Mouse (Mus musculus) neural tube, embryonic 15.5 days (tissue): Measurements from ENCODE around the gene Lsr. TPM values are rescaled to one million over a fixed set of nuclear protein-coding genes. Genes with fewer than 3 reads are reported as not detected.

Experiments
- ATAC-seq: fragments of 200-750 bp; cut with Nextera tagmentation; 2 replicates; pipeline ENCODE4 v1.8.0; 2017; ENCODE audit warnings: mild to moderate bottlenecking, moderate TSS enrichment, moderate library complexity; ENCODE audit not compliant: low FRiP score
- H3K27ac ChIP-seq: fragments of 300-500 bp; sonication (generic); replicated peaks from 2 replicates; pipeline ENCODE4 v1.5.1; 2015; ENCODE audit warnings: mild to moderate bottlenecking, inconsistent platforms
- H3K27me3 ChIP-seq: fragments of 300-500 bp; sonication (generic); replicated peaks from 2 replicates; pipeline ENCODE4 v1.6.1; 2015; ENCODE audit warnings: inconsistent platforms
- H3K36me3 ChIP-seq: fragments of 300-500 bp; sonication (generic); 2 replicates; pipeline ENCODE4 v1.6.1; 2015; ENCODE audit warnings: inconsistent platforms
- H3K4me1 ChIP-seq: fragments of 300-500 bp; sonication (generic); 2 replicates; pipeline ENCODE4 v1.6.1; 2015; ENCODE audit warnings: inconsistent platforms
- H3K4me2 ChIP-seq: fragments of 300-500 bp; sonication (generic); 2 replicates; pipeline ENCODE4 v1.6.1; 2015; ENCODE audit warnings: inconsistent platforms, mild to moderate bottlenecking, moderate library complexity
- H3K4me3 ChIP-seq: fragments of 300-500 bp; sonication (generic); replicated peaks from 2 replicates; pipeline ENCODE4 v1.5.1; 2015; ENCODE audit warnings: mild to moderate bottlenecking, inconsistent platforms
- H3K9ac ChIP-seq: fragments of 300-500 bp; sonication (generic); replicated peaks from 2 replicates; pipeline ENCODE4 v1.6.1; 2015; ENCODE audit warnings: mild to moderate bottlenecking, inconsistent platforms
- H3K9me3 ChIP-seq: fragments of 300-500 bp; sonication (generic); replicated peaks from 2 replicates; pipeline ENCODE4 v1.6.1; 2016; ENCODE audit warnings: inconsistent platforms
- WGBS: fragments of 180-500 bp; shearing (Covaris S2); methylation state at CpG from one replicate; pipeline ENCODE4 v1.1.7; 2015; ENCODE audit warnings: mixed read lengths; 5-methylcytosine and 5-hydroxymethylcytosine counted together
- polyA plus RNA-seq: library from polyadenylated mRNA; unstranded; fragments of >200 nt; fragmentation: Nextera tagmentation; extraction: Ambion mirVana; gene quantifications from 2 replicates; pipeline ENCODE4 v1.2.1, GENCODE M21; 2015

Gene Lsr
- polyA plus RNA-seq: 19.2 and 37.4 TPM in 2 replicates

GRCm38 (mm10) chr7:30973251-30973500 lies at the start of gene Lsr:
Gene Lsr, minus strand, starts transcription at chr7:30973464.
- peak; percentile 2; the same call in 1 of the 2 replicates for ATAC-seq
- under 1% methylated on average over 19 of the region's 19 CpGs for WGBS
- H3K27me3 ChIP-seq: peaks cover 27% of the 10 kb centered on the region
- no peaks in the 10 kb centered on the region for H3K9me3 ChIP-seq
- peak within 1 kb of the TSS; percentile 59 for H3K4me2 ChIP-seq
- peak within 1 kb of the TSS; percentile 29 for H3K9ac ChIP-seq
- H3K4me3 ChIP-seq: peak within 1 kb of the TSS; percentile 32
- H3K36me3 ChIP-seq: no peaks in the 10 kb centered on the region
- H3K27ac ChIP-seq: peak within 1 kb of the TSS; percentile 18; the same call in 1 of the 2 replicates
- peaks cover 14% of the 10 kb centered on the region for H3K4me1 ChIP-seq

- Histone ChIP-seq H3K9ac (no peak overlapping the region), H3K36me3 (no peaks in the 10 kb centered on the region), H3K4me2 (no peak overlapping the region), H3K4me1 (peaks cover 4% of the 10 kb centered on the region; the same call in 1 of the 2 replicates), H3K4me3 (no peak overlapping the region), H3K9me3 (no peaks in the 10 kb centered on the region), H3K27ac (no peak overlapping the region), H3K27me3 (no peaks in the 10 kb centered on the region)
- WGBS: 49% methylated on average over 10 of the region's 10 CpGs
- ATAC-seq: no peak
Observed at GRCm38 (mm10) chr7:31017104-31017901, 44.0 kb upstream of the Lsr start.

- Histone ChIP-seq H3K27ac (no peak overlapping the region), H3K36me3 (no peaks in the 10 kb centered on the region), H3K27me3 (no peaks in the 10 kb centered on the region), H3K4me2 (no peak overlapping the region), H3K4me3 (no peak overlapping the region), H3K9me3 (no peaks in the 10 kb centered on the region), H3K4me1 (peaks cover 4% of the 10 kb centered on the region; the same call in 1 of the 2 replicates), H3K9ac (no peak overlapping the region)
- no peak for ATAC-seq
- 67% methylated on average over 5 of the region's 5 CpGs for WGBS
Observed at GRCm38 (mm10) chr7:31012971-31013370, 39.7 kb upstream of the Lsr start.

- Histone ChIP-seq H3K4me2 (no peak overlapping the region), H3K27me3 (no peaks in the 10 kb centered on the region), H3K27ac (peak overlapping the region; percentile 48; the same call in 1 of the 2 replicates), H3K9ac (no peak overlapping the region), H3K4me1 (no peaks in the 10 kb centered on the region), H3K36me3 (no peaks in the 10 kb centered on the region), H3K9me3 (no peaks in the 10 kb centered on the region), H3K4me3 (no peak overlapping the region)
- ATAC-seq: peak; percentile 61
- WGBS: 35% methylated on average over 3 of the region's 3 CpGs
Observed at GRCm38 (mm10) chr7:31008889-31009288, 35.6 kb upstream of the Lsr start.

- H3K27ac ChIP-seq: no peak overlapping the region
- ATAC-seq: no peak
- no peaks in the 10 kb centered on the region for H3K9me3 ChIP-seq
- H3K36me3 ChIP-seq: no peaks in the 10 kb centered on the region
- H3K4me1 ChIP-seq: no peaks in the 10 kb centered on the region
- H3K4me2 ChIP-seq: no peak overlapping the region
- no peak overlapping the region for H3K9ac ChIP-seq
- H3K27me3 ChIP-seq: no peaks in the 10 kb centered on the region
- WGBS: 59% methylated on average over 1 of the region's 1 CpGs
- no peak overlapping the region for H3K4me3 ChIP-seq
Observed at GRCm38 (mm10) chr7:31008175-31008574, 34.9 kb upstream of the Lsr start.

GRCm38 (mm10) chr7:31007775-31008174 lies 34.5 kb upstream of the Lsr start:
- no peaks in the 10 kb centered on the region for H3K9me3 ChIP-seq
- H3K27ac ChIP-seq: no peak overlapping the region
- H3K4me2 ChIP-seq: no peak overlapping the region
- WGBS: 91% methylated on average over 1 of the region's 1 CpGs
- H3K4me1 ChIP-seq: no peaks in the 10 kb centered on the region
- H3K27me3 ChIP-seq: no peaks in the 10 kb centered on the region
- no peak for ATAC-seq
- no peaks in the 10 kb centered on the region for H3K36me3 ChIP-seq
- no peak overlapping the region for H3K9ac ChIP-seq
- H3K4me3 ChIP-seq: no peak overlapping the region

- no peaks in the 10 kb centered on the region for H3K27me3 ChIP-seq
- H3K4me3 ChIP-seq: no peak overlapping the region
- ATAC-seq: no peak
- H3K27ac ChIP-seq: no peak overlapping the region
- WGBS: 87% methylated on average over 8 of the region's 8 CpGs
- H3K4me1 ChIP-seq: peaks cover 6% of the 10 kb centered on the region
- no peak overlapping the region for H3K9ac ChIP-seq
- no peak overlapping the region for H3K4me2 ChIP-seq
- H3K9me3 ChIP-seq: no peaks in the 10 kb centered on the region
- H3K36me3 ChIP-seq: no peaks in the 10 kb centered on the region
Observed at GRCm38 (mm10) chr7:31002650-31003049, 29.4 kb upstream of the Lsr start.

GRCm38 (mm10) chr7:31000505-31001020 lies 27.3 kb upstream of the Lsr start:
- no peaks in the 10 kb centered on the region for H3K27me3 ChIP-seq
- no peak overlapping the region for H3K4me3 ChIP-seq
- no peak for ATAC-seq
- no peak overlapping the region for H3K27ac ChIP-seq
- no peak overlapping the region for H3K4me2 ChIP-seq
- H3K9ac ChIP-seq: no peak overlapping the region
- 41% methylated on average over 7 of the region's 7 CpGs for WGBS
- H3K36me3 ChIP-seq: no peaks in the 10 kb centered on the region
- peaks cover 6% of the 10 kb centered on the region for H3K4me1 ChIP-seq
- no peaks in the 10 kb centered on the region for H3K9me3 ChIP-seq

GRCm38 (mm10) chr7:30996491-30996890 lies 23.2 kb upstream of the Lsr start:
- H3K27me3 ChIP-seq: no peaks in the 10 kb centered on the region
- ATAC-seq: no peak
- no peak overlapping the region for H3K4me3 ChIP-seq
- H3K9ac ChIP-seq: no peak overlapping the region
- H3K27ac ChIP-seq: no peak overlapping the region
- 98% methylated on average over 2 of the region's 2 CpGs for WGBS
- H3K9me3 ChIP-seq: no peaks in the 10 kb centered on the region
- H3K4me2 ChIP-seq: no peak overlapping the region
- peaks cover 6% of the 10 kb centered on the region for H3K4me1 ChIP-seq
- H3K36me3 ChIP-seq: no peaks in the 10 kb centered on the region

GRCm38 (mm10) chr7:30993986-30994385 lies 20.7 kb upstream of the Lsr start:
- no peak overlapping the region for H3K4me3 ChIP-seq

GRCm38 (mm10) chr7:30992148-30992547 lies 18.9 kb upstream of the Lsr start:
- no peak for ATAC-seq
- WGBS: 84% methylated on average over 5 of the region's 5 CpGs
- no peaks in the 10 kb centered on the region for H3K4me1 ChIP-seq

More at GRCm38 (mm10) chr7:30993986-30994385, 20.7 kb upstream of the Lsr start:
- 80% methylated on average over 5 of the region's 5 CpGs for WGBS
- no peak overlapping the region for H3K9ac ChIP-seq
- no peak overlapping the region for H3K4me2 ChIP-seq
- ATAC-seq: no peak
- no peaks in the 10 kb centered on the region for H3K4me1 ChIP-seq
- H3K9me3 ChIP-seq: no peaks in the 10 kb centered on the region
- no peak overlapping the region for H3K27ac ChIP-seq
- no peaks in the 10 kb centered on the region for H3K36me3 ChIP-seq
- no peaks in the 10 kb centered on the region for H3K27me3 ChIP-seq

GRCm38 (mm10) chr7:30988519-30989162 lies 15.4 kb upstream of the Lsr start:
- Histone ChIP-seq H3K4me3 (no peak overlapping the region), H3K9me3 (no peaks in the 10 kb centered on the region), H3K9ac (no peak overlapping the region), H3K36me3 (no peaks in the 10 kb centered on the region), H3K27ac (no peak overlapping the region), H3K4me1 (no peaks in the 10 kb centered on the region), H3K27me3 (no peaks in the 10 kb centered on the region), H3K4me2 (no peak overlapping the region)
- 83% methylated on average over 4 of the region's 4 CpGs for WGBS
- no peak for ATAC-seq

More at GRCm38 (mm10) chr7:30992148-30992547, 18.9 kb upstream of the Lsr start:
- no peaks in the 10 kb centered on the region for H3K9me3 ChIP-seq
- no peak overlapping the region for H3K4me3 ChIP-seq
- H3K36me3 ChIP-seq: no peaks in the 10 kb centered on the region
- no peak overlapping the region for H3K4me2 ChIP-seq
- H3K9ac ChIP-seq: no peak overlapping the region
- H3K27ac ChIP-seq: no peak overlapping the region
- H3K27me3 ChIP-seq: no peaks in the 10 kb centered on the region
